16 mouse cellular contexts compared by ENCODE assay signal in genomic region chr3:104518931-104519330, GRCm38 (mm10). TPM values are rescaled to one million over a fixed set of nuclear protein-coding genes. Genes with fewer than 3 reads are reported as not detected.
DNase-seq lines count a peak whose midpoint lies in the region; ATAC-seq and TF ChIP-seq lines count a peak whose summit lies in the region.
"Had no signal": no experiment of that assay in that cellular context is flagged by ENCODE, and none has a peak within 500 bp of the region (broad histone marks: within the 10 kb centered on the region; RNA-seq: fewer than 3 reads in every experiment).

No protein-coding gene starts in this region.

- H3K36me3 ChIP-seq in stomach, postnatal 0 days (ENCODE audit: control insufficient read depth, insufficient read depth, low read length): no peaks in the 10 kb centered on the region
- H3K36me3 ChIP-seq: forebrain, embryonic 15.5 days; neural tube, embryonic 15.5 days; stomach, embryonic 15.5 days had no signal

- no peak overlapping the region for H3K4me2 ChIP-seq in stomach, postnatal 0 days (replicated peaks; ENCODE audit: low read depth)
- H3K4me2 ChIP-seq: forebrain, embryonic 15.5 days; neural tube, embryonic 15.5 days; stomach, embryonic 15.5 days had no signal

- no peak for TF ChIP-seq EP300 in stomach, postnatal 0 days (optimal IDR thresholded peaks at IDR 0.05)

- TF ChIP-seq CTCF in gastrocnemius, adult 2 months (IDR thresholded peaks at IDR 0.05): 0 out of 2 replicates have a peak, but pooled peaks have one; percentile 4
- TF ChIP-seq CTCF in left cerebral cortex, adult 2 months (IDR thresholded peaks at IDR 0.05): peak; percentile 9
- TF ChIP-seq CTCF in stomach, postnatal 0 days (IDR thresholded peaks at IDR 0.05; ENCODE audit: low read depth): peak; percentile 49

- H3K4me1 ChIP-seq in stomach, postnatal 0 days (replicated peaks; ENCODE audit: control insufficient read depth, insufficient read depth): no peaks in the 10 kb centered on the region; the same call in 1 of the 2 replicates
- H3K4me1 ChIP-seq: forebrain, embryonic 15.5 days; neural tube, embryonic 15.5 days had no signal

- DNase-seq in gastrocnemius, adult 2 months: no peak
- no peak for DNase-seq in gastrocnemius, postnatal 25 days
- DNase-seq in left cerebral cortex, adult 2 months (ENCODE audit: extremely low spot score in 1 of 2, low spot score in 2 of 2): no peak
- DNase-seq in left cerebral cortex, adult 18-20 months (ENCODE audit: low spot score in 2 of 2): no peak
- peak; percentile 62 for DNase-seq in kidney, postnatal 10 days
- DNase-seq in stomach, postnatal 0 days (ENCODE audit: low spot score): no peak
- DNase-seq in embryo, embryonic 10 days (ENCODE audit: low spot score): no peak
- no peak for DNase-seq in urinary bladder, adult 2 months (ENCODE audit: low spot score)
- DNase-seq: adrenal gland, postnatal 36 days; cerebellum, adult 9-11 months; heart, adult 18-20 months; heart, postnatal 14 days; lung, postnatal 14 days had no signal

- H3K9me3 ChIP-seq in stomach, postnatal 0 days (ENCODE audit: control insufficient read depth, low read length): no peaks in the 10 kb centered on the region
- H3K9me3 ChIP-seq: forebrain, embryonic 15.5 days; neural tube, embryonic 15.5 days; stomach, embryonic 15.5 days had no signal

- H3K27ac ChIP-seq in gastrocnemius, adult 2 months: no peak overlapping the region
- H3K27ac ChIP-seq in left cerebral cortex, adult 2 months: no peak overlapping the region
- no peak overlapping the region for H3K27ac ChIP-seq in stomach, postnatal 0 days (replicated peaks)
- H3K27ac ChIP-seq: forebrain, embryonic 15.5 days; neural tube, embryonic 15.5 days; stomach, embryonic 15.5 days had no signal

- intact Hi-C loops in gastrocnemius, adult 2 months (cut with DNase I): no loop called here
- intact Hi-C loops in left cerebral cortex, adult 2 months (cut with DNase I): no loop called here

- no peak overlapping the region for H3K9ac ChIP-seq in stomach, postnatal 0 days (ENCODE audit: low read length)
- H3K9ac ChIP-seq: forebrain, embryonic 15.5 days; neural tube, embryonic 15.5 days; stomach, embryonic 15.5 days had no signal

- WGBS in stomach, postnatal 0 days: 54% methylated on average over 6 of the region's 6 CpGs

- no peak overlapping the region for H3K4me3 ChIP-seq in gastrocnemius, adult 2 months
- no peak overlapping the region for H3K4me3 ChIP-seq in left cerebral cortex, adult 2 months
- no peak overlapping the region for H3K4me3 ChIP-seq in stomach, postnatal 0 days (ENCODE audit: low read depth, low read length)
- H3K4me3 ChIP-seq: forebrain, embryonic 15.5 days; neural tube, embryonic 15.5 days; stomach, embryonic 15.5 days had no signal

- no peaks in the 10 kb centered on the region for H3K27me3 ChIP-seq in stomach, postnatal 0 days (ENCODE audit: control insufficient read depth, insufficient read depth, low read length)
- H3K27me3 ChIP-seq: forebrain, embryonic 15.5 days; neural tube, embryonic 15.5 days; stomach, embryonic 15.5 days had no signal

- peak; percentile 36; the same call in 1 of the 2 replicates for ATAC-seq in stomach, postnatal 0 days (ENCODE audit: low FRiP score, low TSS enrichment)
- ATAC-seq: forebrain, embryonic 15.5 days had no signal

RNA-seq across cellular contexts. Expression of gene Lrig2, which starts 7.2 kb away (rescaled TPM):
- total RNA-seq in gastrocnemius, adult 2 months (2021): 1 to 10 TPM; 5.4 to 5.8 TPM
- total RNA-seq in gastrocnemius, postnatal 25 days (2021): 1 to 10 TPM; 4.7 to 4.9 TPM
- 10 to 100 TPM; 29.3 to 31.6 TPM for total RNA-seq in left cerebral cortex, adult 2 months (2021)
- total RNA-seq in left cerebral cortex, adult 18-20 months (2021): 10 to 100 TPM; 29.9 to 33.3 TPM
- polyA plus RNA-seq in stomach, postnatal 0 days (2015; fragmentation: Nextera tagmentation; extraction: Ambion mirVana): 6.0 and 6.6 TPM in 2 replicates
- 11.0 and 11.1 TPM in 2 replicates for polyA plus RNA-seq in urinary bladder, adult 2 months (2012; rRNA removed)

Comparison
In these comparisons a context has a peak if more than half of its experiments do, and no peak if none do; other contexts are left out.
1. RNA of gene Lrig2, which starts 7.2 kb away (total RNA-seq): 29.9 to 33.3 TPM in left cerebral cortex, adult 18-20 months and 29.3 to 31.6 TPM in left cerebral cortex, adult 2 months; 5.4 to 5.8 TPM in gastrocnemius, adult 2 months and 4.7 to 4.9 TPM in gastrocnemius, postnatal 25 days; every median in the first group is over 4 times any median in the second.
2. Peak in every context shown above with its lines, with median percentiles within 50 percentile points of each other: CTCF ChIP-seq.